Mouse (Mus musculus) C2C12 (cell line): Measurements from ENCODE around the gene Pycr1.
A peak's percentile ranks its signal among the peaks of the same experiment; 100 is the strongest.

Experiments used
- CEBPB ChIP-seq: IDR thresholded peaks from one replicate; pipeline ENCODE4 v1.6.1; 2011; ENCODE audit warnings: low read depth, mild to moderate bottlenecking, control low read depth, moderate library complexity
- CTCF ChIP-seq: IDR thresholded peaks from one replicate; pipeline ENCODE4 v1.5.1; 2011; ENCODE audit not compliant: control insufficient read depth, insufficient read depth, insufficient read length
- MAX ChIP-seq: IDR thresholded peaks from one replicate; pipeline ENCODE4 v1.6.1; 2011; ENCODE audit warnings: mild to moderate bottlenecking, control low read depth
- MYOD1 ChIP-seq: IDR thresholded peaks from one replicate; pipeline ENCODE4 v1.6.1; 2011; ENCODE audit warnings: low read depth; ENCODE audit not compliant: control insufficient read depth, insufficient read length
- MYOG ChIP-seq: IDR thresholded peaks from one replicate; pipeline ENCODE4 v1.6.1; 2011; ENCODE audit not compliant: control insufficient read depth, insufficient read length; ENCODE audit errors: extremely low read depth
- USF1 ChIP-seq: IDR thresholded peaks from one replicate; pipeline ENCODE4 v1.6.1; 2011; ENCODE audit warnings: low read depth, mild to moderate bottlenecking, control low read depth, moderate library complexity

- TF ChIP-seq CTCF (no peak), MYOD1 (no peak), USF1 (peak; percentile 41), MYOG (no peak), MAX (no peak), CEBPB (no peak)
These were observed 23.0 kb upstream of the Pycr1 start for GRCm38 (mm10) chr11:120666617-120667016.
